Mouse (Mus musculus) kidney, adult 18-20 months (tissue): ENCODE results near the gene 2300002M23Rik.

ENCODE experiments used
- DNase-seq: peaks from one replicate; pipeline ENCODE4 v3.0.0; 2021

2300002M23Rik gene

GRCm38 (mm10) chr17:35567150-35567549 is at the start of gene 2300002M23Rik:
2300002M23Rik (plus strand) TSS chr17:35567450.
- no peak for DNase-seq

DNA sequence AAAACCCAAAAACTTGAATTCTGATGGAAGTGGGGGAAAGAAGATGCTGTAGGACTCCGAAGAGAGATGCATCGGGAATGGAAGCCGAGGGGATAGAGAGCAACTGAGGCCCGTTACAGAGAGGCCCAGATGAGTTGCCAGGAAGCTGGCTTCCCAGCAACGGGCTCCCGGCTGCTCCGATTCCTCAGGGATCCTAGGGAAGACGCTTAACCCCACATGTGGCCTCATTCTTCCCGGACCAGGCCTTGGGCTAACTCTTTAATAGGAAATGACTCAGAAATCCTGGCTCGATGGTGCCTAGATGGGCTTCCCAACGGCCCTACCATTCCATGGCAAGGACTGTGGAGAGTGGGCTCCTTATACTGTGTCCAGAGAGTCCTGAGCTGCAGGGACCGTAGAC is 49.7 kb upstream of the 2300002M23Rik start:
- no peak for DNase-seq

DNA sequence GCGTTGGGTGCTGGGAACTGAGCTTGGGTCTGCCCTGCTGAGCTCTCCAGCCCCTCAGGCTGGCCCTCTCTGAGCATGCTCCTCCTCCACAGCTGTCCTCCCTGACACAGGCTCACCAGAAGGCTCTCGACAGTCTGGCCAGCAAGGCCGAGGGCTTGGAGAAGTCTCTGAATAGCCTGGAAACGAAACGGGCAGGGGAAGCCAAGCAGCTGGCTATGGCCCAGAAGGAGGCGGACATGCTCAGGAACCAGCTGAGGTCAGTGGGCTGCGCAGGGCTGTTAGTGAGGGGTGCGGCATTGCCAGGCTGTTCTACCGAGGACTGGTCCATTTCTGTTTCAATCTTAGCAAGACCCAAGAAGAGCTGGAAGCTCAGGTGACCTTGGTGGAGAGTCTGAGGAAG is 42.9 kb upstream of the 2300002M23Rik start:
- no peak for DNase-seq

GRCm38 (mm10) chr17:35526644-35527043 is 40.6 kb upstream of the 2300002M23Rik start:
- DNase-seq: no peak

GRCm38 (mm10) chr17:35532360-35532759 is 34.9 kb upstream of the 2300002M23Rik start:
- DNase-seq: no peak

DNA sequence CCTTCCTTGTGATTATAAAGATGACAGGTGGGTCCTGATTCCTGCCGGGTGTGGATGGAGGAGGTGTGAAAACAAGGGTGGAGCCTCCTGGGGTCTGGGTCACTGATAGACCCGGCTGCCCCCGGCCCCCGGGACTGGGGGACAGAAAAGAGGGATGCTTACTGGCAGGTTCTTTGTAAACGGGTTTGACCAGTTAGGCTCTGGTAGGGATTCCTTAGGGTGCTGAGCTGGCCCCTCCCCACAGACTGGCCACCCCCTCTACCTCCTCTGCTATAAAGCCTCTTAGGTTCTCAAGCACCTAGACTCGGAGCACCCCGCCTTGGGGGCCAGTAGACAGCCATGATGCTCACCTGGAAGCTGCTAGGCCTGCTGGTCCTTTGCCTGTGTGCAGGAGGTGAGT is 34.3 kb upstream of the 2300002M23Rik start, which contains the start of gene Psors1c2:
TSS of gene Psors1c2 (plus strand) at position 301 of the 400 bp plus-strand sequence.
- no peak for DNase-seq

DNA sequence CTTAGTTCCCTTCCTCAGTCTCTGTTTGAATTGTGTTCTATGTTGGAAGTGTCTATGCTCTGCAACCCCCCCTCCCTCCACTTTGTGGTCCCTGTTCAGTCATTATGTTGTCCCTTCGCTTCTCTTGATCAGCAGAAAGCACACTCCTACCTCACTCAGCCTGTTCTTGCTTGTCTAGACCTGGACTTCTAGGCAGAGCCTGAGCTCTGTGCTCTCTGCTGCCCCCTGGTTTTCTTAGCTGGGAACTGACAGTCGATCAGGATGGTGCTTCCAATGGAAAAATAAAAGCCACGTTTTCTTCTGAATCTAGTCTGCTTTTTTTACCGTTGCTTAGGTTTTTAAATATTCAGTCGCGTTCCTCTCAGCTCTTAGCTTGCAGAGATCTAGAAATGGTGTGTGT is 32.9 kb upstream of the 2300002M23Rik start:
- DNase-seq: peak; percentile 81

GRCm38 (mm10) chr17:35537421-35537820 is 29.8 kb upstream of the 2300002M23Rik start:
- DNase-seq: no peak

GRCm38 (mm10) chr17:35538476-35538875 is 28.8 kb upstream of the 2300002M23Rik start:
- no peak for DNase-seq

GRCm38 (mm10) chr17:35539540-35539939 is 27.7 kb upstream of the 2300002M23Rik start:
- no peak for DNase-seq

GRCm38 (mm10) chr17:35542761-35543411 is 24.4 kb upstream of the 2300002M23Rik start:
- DNase-seq: no peak

DNA sequence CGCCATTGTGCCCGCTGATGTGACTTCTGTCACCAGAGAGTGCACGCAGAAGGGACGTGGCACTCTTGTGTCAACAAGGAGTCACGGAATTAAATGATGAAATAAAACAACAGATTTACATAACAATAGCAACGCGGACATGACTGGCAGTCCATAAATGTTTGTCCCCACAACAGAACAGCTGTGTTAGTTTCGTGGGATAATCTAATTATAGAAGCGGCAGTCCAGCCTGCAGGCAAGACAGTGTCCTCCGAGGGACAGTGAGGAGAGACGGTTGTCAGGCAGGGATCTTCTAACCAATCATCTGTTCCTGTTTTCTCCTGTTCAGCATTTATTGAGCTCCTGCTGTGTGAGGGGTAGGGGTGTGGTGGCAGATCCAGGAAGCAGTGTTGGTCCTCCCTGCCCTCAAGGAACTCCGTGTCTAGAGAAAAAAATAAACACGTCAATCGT is 23.8 kb upstream of the 2300002M23Rik start:
- no peak for DNase-seq

DNA sequence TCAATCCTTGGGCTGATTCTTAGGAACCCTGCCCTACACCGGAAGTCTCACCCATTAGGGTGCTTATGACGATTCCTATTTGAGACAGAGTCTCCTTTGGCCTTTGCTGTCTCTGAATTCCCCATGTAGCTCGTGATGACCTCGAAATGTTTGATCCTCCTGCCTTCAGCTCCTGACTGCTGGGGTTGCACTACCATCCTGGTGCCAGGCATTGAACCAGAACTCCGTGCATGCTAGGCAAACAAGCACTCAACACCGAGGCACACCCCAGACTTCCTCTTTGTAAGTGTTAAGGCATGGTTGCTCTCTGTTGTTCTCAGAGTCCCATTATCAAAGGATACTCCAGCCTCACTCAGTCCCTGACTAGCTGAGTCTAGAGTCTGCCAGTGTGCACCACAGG is 23.2 kb upstream of the 2300002M23Rik start:
- no peak for DNase-seq

DNA sequence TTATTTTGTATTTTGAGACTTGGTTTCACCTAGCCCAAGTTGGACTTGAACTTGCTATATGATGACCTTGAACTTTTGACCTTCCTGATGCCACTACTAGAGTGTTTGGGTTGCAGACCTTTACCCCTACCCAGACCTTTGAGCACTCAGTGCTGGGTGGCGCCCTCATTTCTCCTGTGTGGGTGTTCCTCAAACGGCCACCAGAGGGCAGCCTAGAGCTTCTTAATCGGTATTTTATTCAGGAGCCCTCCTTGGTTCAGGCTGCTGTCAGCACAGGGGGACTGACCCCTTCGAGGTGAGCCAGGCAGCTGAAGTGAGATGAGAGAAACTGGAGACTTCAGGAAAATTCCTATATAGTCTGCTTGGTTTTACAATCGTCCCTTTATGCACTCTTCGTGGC is 22.6 kb upstream of the 2300002M23Rik start:
- peak; percentile 64 for DNase-seq

- no peak for DNase-seq
These were observed 19.8 kb upstream of the 2300002M23Rik start for GRCm38 (mm10) chr17:35547465-35547864.

DNA sequence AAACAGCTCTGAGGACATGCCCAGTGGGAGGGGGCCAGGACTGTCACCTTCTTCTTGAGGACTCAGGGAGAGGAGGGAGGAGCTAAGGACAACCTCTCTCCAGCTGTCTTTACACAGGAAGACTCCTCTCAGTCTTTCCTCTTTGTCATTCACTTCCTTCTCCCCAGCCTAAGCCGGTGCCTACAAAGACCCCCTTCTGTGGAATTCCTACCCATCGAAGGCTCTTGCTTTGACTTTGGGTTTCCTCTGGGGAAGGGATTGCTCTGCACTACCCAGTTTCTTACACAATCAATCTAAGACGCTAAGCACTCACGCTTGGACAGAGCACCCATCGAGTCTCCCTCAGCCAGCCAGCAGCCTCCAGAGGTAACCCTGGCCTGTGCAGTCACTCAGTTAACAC is 18.6 kb upstream of the 2300002M23Rik start:
- no peak for DNase-seq

DNA sequence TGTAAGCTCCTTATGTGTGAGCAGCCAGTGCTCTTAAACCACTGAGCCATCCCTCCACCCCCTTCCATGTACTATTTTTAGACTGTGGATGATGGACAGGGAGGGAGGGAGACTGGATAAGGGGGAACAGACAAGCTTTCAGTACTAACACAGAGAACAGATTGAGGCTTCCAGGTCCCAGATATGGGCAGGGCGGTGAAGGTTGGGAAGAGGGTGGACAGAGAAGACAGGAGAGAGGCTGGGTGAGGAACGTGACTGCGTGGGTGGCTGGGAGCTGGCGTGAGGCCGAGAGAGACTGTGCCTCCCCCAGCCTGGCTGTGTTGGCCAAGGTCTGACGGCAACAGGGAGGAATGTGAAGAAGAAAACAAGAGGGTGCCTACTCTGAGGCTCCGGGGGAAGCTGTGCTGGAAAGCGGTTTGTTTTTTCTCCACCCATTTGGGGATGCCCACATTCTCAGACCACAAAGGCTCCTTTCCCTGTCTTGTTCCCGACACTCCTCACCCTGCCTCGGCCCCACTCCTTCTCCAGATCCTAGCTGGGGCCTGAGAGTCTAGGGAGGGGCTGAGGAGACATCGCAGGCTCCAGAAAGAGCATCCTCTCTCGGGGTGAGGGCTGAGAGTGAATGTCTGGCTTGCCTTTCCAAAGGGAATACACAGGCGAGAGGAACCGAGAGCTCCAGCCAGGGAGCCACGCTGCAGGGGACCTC is 17.7 kb upstream of the 2300002M23Rik start:
- DNase-seq: peak; percentile 55

GRCm38 (mm10) chr17:35550143-35550494 is 17.1 kb upstream of the 2300002M23Rik start:
- DNase-seq: no peak

- DNase-seq: no peak
These were observed 16.4 kb upstream of the 2300002M23Rik start for GRCm38 (mm10) chr17:35550871-35551270.

DNA sequence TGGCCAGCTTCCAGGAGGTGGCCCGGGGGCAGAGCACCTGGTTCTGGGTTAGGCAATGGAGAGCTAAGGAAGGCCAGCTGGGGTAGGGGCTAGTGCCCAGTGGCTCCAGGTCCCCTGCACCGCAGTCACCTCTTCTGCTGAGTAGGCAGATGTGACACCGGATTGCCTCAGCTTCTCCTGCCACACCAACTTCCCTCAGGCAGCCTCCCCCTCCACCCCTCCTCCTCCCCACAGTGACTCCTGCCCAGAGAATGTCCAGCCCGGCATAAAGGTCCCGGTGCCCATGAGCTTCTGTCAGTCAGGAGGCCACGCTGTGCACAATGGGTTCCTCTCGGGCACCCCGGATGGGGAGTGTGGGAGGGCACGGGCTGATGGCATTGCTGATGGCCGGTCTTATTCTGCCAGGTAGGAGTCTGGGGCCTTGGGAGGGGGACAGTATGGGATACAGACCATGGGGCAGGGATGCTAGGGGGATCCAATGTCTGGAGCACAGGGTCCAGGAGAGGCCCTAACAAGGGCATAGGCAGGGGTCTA is 15.3 kb upstream of the 2300002M23Rik start, which contains the start of gene Cdsn:
TSS of gene Cdsn (plus strand) at position 248 of the 534 bp plus-strand sequence.
- DNase-seq: no peak

DNA sequence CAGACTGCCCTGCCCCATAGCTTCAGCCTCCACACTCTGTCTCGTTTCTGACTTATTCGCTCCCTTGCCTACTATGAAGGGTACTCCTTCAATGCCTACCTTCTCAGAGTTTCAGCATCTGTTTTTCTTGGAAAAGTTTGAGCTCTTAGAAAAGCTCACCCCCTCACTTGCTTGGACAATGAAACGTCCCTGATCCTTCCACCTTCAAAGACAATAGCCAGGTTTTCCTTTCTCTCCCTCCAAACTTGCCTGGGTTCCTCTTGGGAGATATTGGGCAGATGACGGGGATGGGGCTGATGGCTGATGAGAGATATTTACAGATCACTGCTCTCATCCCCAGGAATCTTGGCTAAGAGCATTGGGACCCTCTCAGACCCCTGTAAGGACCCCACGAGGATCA is 12.9 kb upstream of the 2300002M23Rik start:
- DNase-seq: no peak

GRCm38 (mm10) chr17:35554761-35555397 is 12.4 kb upstream of the 2300002M23Rik start:
- DNase-seq: no peak

DNA sequence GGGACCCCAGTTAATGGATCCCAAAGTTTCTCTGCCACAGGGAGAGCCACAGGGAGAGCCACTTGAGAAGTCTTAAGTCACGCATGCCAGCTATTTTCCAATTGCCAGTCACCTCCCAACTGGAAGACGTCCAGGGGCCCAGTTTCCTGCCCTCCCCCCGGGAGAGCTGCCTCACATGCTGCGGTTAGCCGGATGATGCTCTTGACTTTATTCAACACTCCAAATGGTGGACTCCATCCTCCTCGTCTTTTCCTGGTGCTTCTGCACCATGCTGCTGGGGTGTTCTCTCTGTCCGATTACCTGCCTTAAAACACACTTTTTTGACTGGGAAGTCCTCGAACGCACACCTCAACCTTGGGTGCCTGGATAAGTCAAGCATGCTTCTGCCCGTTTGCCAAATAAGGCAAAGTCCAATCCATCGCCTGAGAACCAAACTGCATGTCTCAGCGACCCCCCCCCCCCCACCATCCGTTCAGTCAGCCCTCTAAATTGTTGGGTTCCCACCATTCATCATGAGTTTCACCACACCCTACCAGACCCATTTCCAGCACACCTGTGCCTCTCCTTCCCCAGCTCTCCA is 11.0 kb upstream of the 2300002M23Rik start:
- peak; percentile 56 for DNase-seq
